Comparison of ENCODE assay signal across 9 mouse cellular contexts in the genomic region with DNA sequence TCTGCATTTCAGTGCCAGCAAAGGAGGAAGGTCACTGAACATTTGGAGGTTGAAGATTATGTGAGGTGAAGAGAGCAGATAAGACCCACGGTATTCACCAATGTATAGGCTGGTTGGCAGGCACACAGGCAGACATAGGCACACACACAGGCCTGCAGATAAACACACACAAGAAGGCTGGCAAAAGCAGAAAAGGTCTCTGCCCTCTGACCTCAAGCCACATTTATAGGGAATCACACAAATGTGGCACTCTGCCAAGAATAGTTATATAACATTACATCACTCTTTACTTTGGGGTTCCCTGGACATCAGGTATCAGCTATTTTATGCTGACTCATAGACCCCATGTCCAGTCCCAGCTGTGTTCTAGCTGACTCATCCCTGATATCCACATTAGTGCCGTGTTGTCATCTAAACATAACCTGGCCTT.
DNase-seq lines count a peak whose midpoint lies in the region; ATAC-seq and TF ChIP-seq lines count a peak whose summit lies in the region.
"Had no signal": no experiment of that assay in that cellular context is flagged by ENCODE, and none has a peak within 500 bp of the region (broad histone marks: within the 10 kb centered on the region; RNA-seq: fewer than 3 reads in every experiment).

No protein-coding gene starts in this region.

- ATAC-seq in heart, embryonic 12.5 days (ENCODE audit: insufficient number of reproducible peaks, low FRiP score), result peak; percentile 93
- ATAC-seq in G1E (ENCODE audit: extremely low read depth, insufficient number of reproducible peaks, low FRiP score, poor library complexity, severe bottlenecking), result peak; percentile 86
- ATAC-seq in kidney, embryonic 14.5 days (ENCODE audit: low FRiP score, low TSS enrichment), result no peak

- H3K27ac ChIP-seq in heart, embryonic 12.5 days (ENCODE audit: poor library complexity, severe bottlenecking), result peak overlapping the region; percentile 64; the same call in 1 of the 2 replicates
- H3K27ac ChIP-seq in embryonic fibroblast, embryonic 13.5 days (ENCODE audit: insufficient read depth, low read length), result peak overlapping the region; percentile 71
- H3K27ac ChIP-seq in kidney, embryonic 14.5 days (ENCODE audit: low read depth, low read length), result no peak overlapping the region

- no peak for DNase-seq in heart, adult 11 months
- DNase-seq in G1E (ENCODE audit: low spot score), result peak; percentile 20
- no peak for DNase-seq in urinary bladder, postnatal 4 days (ENCODE audit: low spot score in 2 of 2)
- no peak for DNase-seq in gastrocnemius, postnatal 4 days (ENCODE audit: low spot score in 2 of 2)
- DNase-seq: lung, postnatal 4 days had no signal

- no peak for TF ChIP-seq POLR2A in embryonic fibroblast, embryonic 13.5 days (IDR thresholded peaks at IDR 0.05; ENCODE audit: low read depth, low read length)

- H3K4me1 ChIP-seq in heart, embryonic 12.5 days (replicated peaks), result peaks cover 2% of the 10 kb centered on the region; the same call in 1 of the 2 replicates
- peaks cover 28% of the 10 kb centered on the region for H3K4me1 ChIP-seq in G1E (ENCODE audit: insufficient read depth, low read depth, low read length)
- peaks cover 13% of the 10 kb centered on the region for H3K4me1 ChIP-seq in embryonic fibroblast, embryonic 13.5 days (ENCODE audit: control insufficient read depth, insufficient read depth, low read length)
- peaks cover 49% of the 10 kb centered on the region for H3K4me1 ChIP-seq in megakaryocyte, embryonic 14.5 days
- no peaks in the 10 kb centered on the region for H3K4me1 ChIP-seq in kidney, embryonic 14.5 days (ENCODE audit: control insufficient read depth, insufficient read depth, low read length)

- H3K4me2 ChIP-seq in heart, embryonic 12.5 days, result no peak overlapping the region
- no peak overlapping the region for H3K4me2 ChIP-seq in kidney, embryonic 14.5 days (replicated peaks; ENCODE audit: low read depth, low read length)

- WGBS in heart, embryonic 12.5 days, result 26% methylated on average over 2 of the region's 2 CpGs
- WGBS in kidney, embryonic 14.5 days, result 76% methylated on average over 2 of the region's 2 CpGs

- no peak for TF ChIP-seq CTCF in G1E (IDR thresholded peaks at IDR 0.05; ENCODE audit: low read depth, low read length)
- no peak for TF ChIP-seq CTCF in embryonic fibroblast, embryonic 13.5 days (IDR thresholded peaks at IDR 0.05; ENCODE audit: borderline replicate concordance, insufficient read depth, low read length)

- H3K9me3 ChIP-seq in heart, embryonic 12.5 days (replicated peaks), result no peaks in the 10 kb centered on the region
- no peaks in the 10 kb centered on the region for H3K9me3 ChIP-seq in G1E (replicated peaks)
- H3K9me3 ChIP-seq in megakaryocyte, embryonic 14.5 days, result no peaks in the 10 kb centered on the region
- H3K9me3 ChIP-seq in kidney, embryonic 14.5 days (ENCODE audit: control insufficient read depth, low read length), result no peaks in the 10 kb centered on the region

- no peak overlapping the region for H3K4me3 ChIP-seq in heart, embryonic 12.5 days
- H3K4me3 ChIP-seq in G1E (ENCODE audit: low read depth, low read length), result no peak overlapping the region
- H3K4me3 ChIP-seq in embryonic fibroblast, embryonic 13.5 days (ENCODE audit: insufficient read depth, low read length), result no peak overlapping the region
- H3K4me3 ChIP-seq in megakaryocyte, embryonic 14.5 days (replicated peaks), result peak overlapping the region; percentile 38
- H3K4me3 ChIP-seq in kidney, embryonic 14.5 days (ENCODE audit: low read length), result no peak overlapping the region

- H3K36me3 ChIP-seq in heart, embryonic 12.5 days, result peaks cover 10% of the 10 kb centered on the region
- H3K36me3 ChIP-seq in G1E (replicated peaks), result peaks cover 25% of the 10 kb centered on the region
- H3K36me3 ChIP-seq in megakaryocyte, embryonic 14.5 days (replicated peaks; ENCODE audit: low read length), result peaks cover 30% of the 10 kb centered on the region
- H3K36me3 ChIP-seq in kidney, embryonic 14.5 days (ENCODE audit: control insufficient read depth, insufficient read depth, low read length), result no peaks in the 10 kb centered on the region

- H3K9ac ChIP-seq in heart, embryonic 12.5 days, result no peak overlapping the region
- H3K9ac ChIP-seq in kidney, embryonic 14.5 days (ENCODE audit: low read depth, low read length), result no peak overlapping the region

- H3K27me3 ChIP-seq in heart, embryonic 12.5 days (replicated peaks), result no peaks in the 10 kb centered on the region
- no peaks in the 10 kb centered on the region for H3K27me3 ChIP-seq in G1E (ENCODE audit: insufficient read depth, low read length)
- H3K27me3 ChIP-seq in megakaryocyte, embryonic 14.5 days (replicated peaks), result no peaks in the 10 kb centered on the region
- no peaks in the 10 kb centered on the region for H3K27me3 ChIP-seq in kidney, embryonic 14.5 days (ENCODE audit: control insufficient read depth, insufficient read depth, low read length)
